Mouse (Mus musculus) cortical plate, adult 2 months (tissue): ENCODE data around the gene Foxa2. TPM values are rescaled to one million over a fixed set of nuclear protein-coding genes. Genes with fewer than 3 reads are reported as not detected.

Experiments used
- H3K27ac ChIP-seq: fragments of 200-500 bp; 2 replicates; pipeline ENCODE4 v1.5.1; 2012; ENCODE audit warnings: low read length, control low read depth, inconsistent platforms; ENCODE audit not compliant: insufficient read depth
- H3K4me1 ChIP-seq: fragments of 200-500 bp; 2 replicates; pipeline ENCODE4 v1.6.1; 2011; ENCODE audit warnings: low read length; ENCODE audit not compliant: control insufficient read depth, insufficient read depth
- H3K4me3 ChIP-seq: fragments of 200-500 bp; 2 replicates; pipeline ENCODE4 v1.5.1; 2011; ENCODE audit warnings: mild to moderate bottlenecking, low read length, control low read depth; ENCODE audit not compliant: insufficient read depth
- CTCF ChIP-seq: fragments of 200-500 bp; IDR thresholded peaks from 2 replicates; pipeline ENCODE4 v1.5.1; 2011; ENCODE audit warnings: mild to moderate bottlenecking, control low read depth, low read length; ENCODE audit not compliant: insufficient read depth; ENCODE audit errors: extremely low read depth
- POLR2A ChIP-seq: fragments of 200-500 bp; IDR thresholded peaks from 2 replicates; pipeline ENCODE4 v1.6.1; 2011; ENCODE audit warnings: mild to moderate bottlenecking, low read length, control low read depth; ENCODE audit not compliant: insufficient read depth; ENCODE audit errors: extremely low read depth
- polyA plus RNA-seq: library from polyadenylated mRNA; depleted of rRNA; stranded (reverse); fragments of >200 nt; gene quantifications from 2 replicates; pipeline ENCODE4 v1.2.3, GENCODE M21; 2012

The Foxa2 gene
- polyA plus RNA-seq, 1 experiment, result not detected

GRCm38 (mm10) chr2:148040236-148041121, 6.3 kb downstream of the Foxa2 start:
- TF ChIP-seq POLR2A (no peak), CTCF (no peak)

GRCm38 (mm10) chr2:148039351-148040235, 7.2 kb downstream of the Foxa2 start:
- H3K4me3 ChIP-seq, result no peak overlapping the region
- TF ChIP-seq POLR2A (no peak), CTCF (no peak)
- H3K27ac ChIP-seq, result no peak overlapping the region
- no peaks in the 10 kb centered on the region for H3K4me1 ChIP-seq

More at GRCm38 (mm10) chr2:148040236-148041121, 6.3 kb downstream of the Foxa2 start:
- Histone ChIP-seq H3K4me1 (no peaks in the 10 kb centered on the region), H3K27ac (no peak overlapping the region), H3K4me3 (no peak overlapping the region)

- H3K27ac ChIP-seq, result no peak overlapping the region
Measured at GRCm38 (mm10) chr2:148038366-148039310, 8.1 kb downstream of the Foxa2 start.

GRCm38 (mm10) chr2:148036611-148037160, 10.1 kb downstream of the Foxa2 start:
- TF ChIP-seq POLR2A (no peak), CTCF (no peak)
- Histone ChIP-seq H3K27ac (no peak overlapping the region), H3K4me3 (no peak overlapping the region), H3K4me1 (no peaks in the 10 kb centered on the region)

More at GRCm38 (mm10) chr2:148038366-148039310, 8.1 kb downstream of the Foxa2 start:
- H3K4me1 ChIP-seq, result no peaks in the 10 kb centered on the region
- TF ChIP-seq POLR2A, result no peak
- no peak overlapping the region for H3K4me3 ChIP-seq

GRCm38 (mm10) chr2:148030991-148031675, 15.6 kb downstream of the Foxa2 start:
- no peak overlapping the region for H3K4me3 ChIP-seq
- no peaks in the 10 kb centered on the region for H3K4me1 ChIP-seq
- TF ChIP-seq CTCF, result no peak
- TF ChIP-seq POLR2A, result no peak
- H3K27ac ChIP-seq, result no peak overlapping the region

GRCm38 (mm10) chr2:148030613-148030935, 16.2 kb downstream of the Foxa2 start:
- no peak overlapping the region for H3K4me3 ChIP-seq
- H3K4me1 ChIP-seq, result no peaks in the 10 kb centered on the region
- TF ChIP-seq POLR2A (no peak), CTCF (no peak)

GRCm38 (mm10) chr2:148029751-148030612, 16.8 kb downstream of the Foxa2 start:
- H3K4me3 ChIP-seq, result no peak overlapping the region
- no peak overlapping the region for H3K27ac ChIP-seq
- TF ChIP-seq CTCF, result no peak
- no peak for TF ChIP-seq POLR2A
- no peaks in the 10 kb centered on the region for H3K4me1 ChIP-seq

More at GRCm38 (mm10) chr2:148030613-148030935, 16.2 kb downstream of the Foxa2 start:
- H3K27ac ChIP-seq, result no peak overlapping the region
